Mouse (Mus musculus): ENCODE data around the gene B3gnt2.

DNA sequence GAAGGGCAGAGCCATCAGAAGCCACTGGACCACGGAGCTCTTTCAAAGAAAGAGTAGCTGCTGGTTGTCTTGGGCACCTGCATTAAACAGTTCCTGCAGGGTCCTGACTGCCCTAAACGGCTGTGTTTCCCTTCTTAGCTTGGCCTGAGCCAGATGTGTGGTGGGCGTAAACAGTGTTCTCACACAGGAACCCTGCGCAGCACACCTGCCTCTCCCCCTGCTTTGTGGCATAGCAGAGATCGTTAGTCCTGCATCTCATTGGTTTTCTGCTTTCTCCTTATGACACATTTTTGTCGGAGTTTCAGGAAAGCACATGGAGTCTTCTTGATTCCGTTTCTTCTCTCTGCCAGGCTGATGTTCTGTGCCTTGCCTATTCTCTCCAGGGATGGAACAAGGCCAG is 44.9 kb downstream of the B3gnt2 start:
- TF ChIP-seq HCFC1 (IDR thresholded peaks at IDR 0.05; ENCODE audit: borderline replicate concordance, insufficient read depth, low read length) (no peak), ZC3H11A (IDR thresholded peaks at IDR 0.05; ENCODE audit: borderline replicate concordance, low read depth, low read length) (no peak), ZNF384 (IDR thresholded peaks at IDR 0.05; ENCODE audit: low read depth, low read length) (no peak), CHD2 (IDR thresholded peaks at IDR 0.05; ENCODE audit: low read depth, low read length) (no peak)
